Mouse (Mus musculus) kidney, embryonic 14.5 days (tissue): ENCODE measurements around the gene Atox1. TPM values are rescaled to one million over a fixed set of nuclear protein-coding genes. Genes with fewer than 3 reads are reported as not detected.
A peak's percentile ranks its signal among the peaks of the same experiment; 100 is the strongest.

ENCODE experiments used
- ATAC-seq: fragments of 200-750 bp; cut with Nextera tagmentation; 2 replicates; pipeline ENCODE4 v1.8.0; 2017; ENCODE audit warnings: moderate number of reproducible peaks, mild to moderate bottlenecking, moderate TSS enrichment, moderate library complexity; ENCODE audit not compliant: low FRiP score, low TSS enrichment
- H3K27ac ChIP-seq: fragments of 300-500 bp; sonication (generic); 2 replicates; pipeline ENCODE4 v1.5.1; 2014; ENCODE audit warnings: low read depth, mild to moderate bottlenecking, low read length, moderate library complexity, mixed read lengths
- H3K27me3 ChIP-seq: fragments of 300-500 bp; sonication (generic); 2 replicates; pipeline ENCODE4 v1.6.1; 2014; ENCODE audit warnings: mild to moderate bottlenecking, low read length; ENCODE audit not compliant: control insufficient read depth, insufficient read depth
- H3K36me3 ChIP-seq: fragments of 300-500 bp; sonication (generic); 2 replicates; pipeline ENCODE4 v1.6.1; 2014; ENCODE audit warnings: low read length, mixed read lengths; ENCODE audit not compliant: control insufficient read depth, insufficient read depth
- H3K4me1 ChIP-seq: fragments of 300-500 bp; sonication (generic); 2 replicates; pipeline ENCODE4 v1.6.1; 2014; ENCODE audit warnings: low read length, mixed read lengths; ENCODE audit not compliant: control insufficient read depth, insufficient read depth
- H3K4me2 ChIP-seq: fragments of 300-500 bp; sonication (generic); replicated peaks from 2 replicates; pipeline ENCODE4 v1.6.1; 2014; ENCODE audit warnings: low read depth, mild to moderate bottlenecking, low read length
- H3K4me3 ChIP-seq: fragments of 300-500 bp; sonication (generic); 2 replicates; pipeline ENCODE4 v1.5.1; 2014; ENCODE audit warnings: mild to moderate bottlenecking, low read length
- H3K9ac ChIP-seq: fragments of 300-500 bp; sonication (generic); 2 replicates; pipeline ENCODE4 v1.6.1; 2014; ENCODE audit warnings: low read depth, mild to moderate bottlenecking, low read length, moderate library complexity
- H3K9me3 ChIP-seq: fragments of 300-500 bp; sonication (generic); 2 replicates; pipeline ENCODE4 v1.6.1; 2016; ENCODE audit warnings: low read length; ENCODE audit not compliant: control insufficient read depth
- WGBS: fragments of 180-500 bp; shearing (Covaris S2); extraction: QIAGEN DNeasy Blood & Tissue Kit; methylation state at CpG from one replicate; pipeline ENCODE4 v1.1.7; 2014; 5-methylcytosine and 5-hydroxymethylcytosine counted together
- polyA plus RNA-seq: library from polyadenylated mRNA; unstranded; fragments of >200 nt; fragmentation: Nextera tagmentation; extraction: Ambion mirVana; gene quantifications from 2 replicates; pipeline ENCODE4 v1.2.1, GENCODE M21; 2014

The Atox1 gene
- polyA plus RNA-seq, 1 experiment from 2014 or later = 389 TPM

DNA sequence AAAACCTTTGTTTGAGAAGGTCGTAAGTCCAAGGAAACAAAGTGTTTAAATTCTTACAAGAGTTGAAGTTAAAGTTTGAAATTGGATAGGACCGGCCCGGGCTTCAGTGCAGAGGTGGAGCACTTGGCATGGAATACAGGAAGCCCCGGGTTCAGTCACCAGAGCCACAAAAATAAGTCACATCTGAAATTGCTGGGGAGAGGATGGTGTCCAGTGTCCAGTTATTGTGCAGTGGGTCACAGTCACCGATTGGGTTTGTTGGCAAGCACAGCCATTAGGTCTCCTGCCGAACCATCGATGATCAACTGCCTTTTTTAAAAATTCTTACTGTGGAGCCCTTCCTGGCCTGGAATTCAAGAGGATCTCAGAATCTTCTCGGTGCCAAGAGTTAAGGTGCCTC is 9.7 kb upstream of the Atox1 start:
- Histone ChIP-seq H3K4me1 (peaks cover 17% of the 10 kb centered on the region), H3K36me3 (peaks cover 21% of the 10 kb centered on the region; the same call in 1 of the 2 replicates), H3K9ac (peak overlapping the region; percentile 97), H3K9me3 (no peaks in the 10 kb centered on the region), H3K4me2 (peak overlapping the region; percentile 89), H3K27ac (no peak overlapping the region), H3K27me3 (no peaks in the 10 kb centered on the region), H3K4me3 (peak overlapping the region; percentile 99)
- ATAC-seq = no peak
- 31% methylated on average over 8 of the region's 8 CpGs for WGBS

DNA sequence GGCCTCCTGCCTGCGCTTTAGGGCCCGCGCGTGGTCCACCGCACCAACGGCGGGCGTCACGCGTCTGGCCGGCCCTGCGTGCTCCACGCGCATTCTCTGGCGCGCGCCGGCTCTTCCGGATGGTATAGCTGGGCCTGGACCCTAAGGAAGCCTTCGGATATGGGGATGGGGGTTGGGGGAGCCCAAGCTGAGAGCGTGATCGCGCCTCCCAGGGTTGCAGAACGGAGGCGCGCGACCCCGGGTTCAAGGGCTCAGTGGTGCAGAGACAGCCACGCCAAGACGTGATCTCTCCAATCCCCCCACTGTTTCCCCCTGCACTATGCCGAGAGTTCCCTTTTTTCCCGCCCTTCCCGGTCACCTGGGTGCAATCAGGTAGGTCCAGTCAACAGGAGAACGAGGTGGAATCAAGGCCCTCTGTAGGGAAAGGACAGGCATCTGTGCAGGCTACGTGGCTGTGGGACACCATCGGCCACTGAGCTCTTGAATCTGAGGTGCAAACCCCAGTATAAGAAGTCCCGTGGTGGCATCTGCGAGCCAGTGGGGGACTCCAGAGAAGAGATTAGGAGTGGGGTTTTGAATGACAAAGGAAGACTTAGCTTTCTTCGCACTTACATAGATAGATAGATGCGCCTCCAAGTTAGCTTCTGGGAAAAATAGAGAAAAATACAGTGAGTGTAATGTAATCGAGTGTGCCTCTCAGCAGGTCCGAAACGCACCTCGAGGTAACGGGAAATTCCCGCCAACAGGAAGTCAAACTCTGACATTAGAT is 9.1 kb upstream of the Atox1 start:
- under 1% methylated on average over 41 of the region's 46 CpGs for WGBS
- Histone ChIP-seq H3K4me2 (peak overlapping the region; percentile 89), H3K4me1 (peaks cover 15% of the 10 kb centered on the region), H3K27me3 (no peaks in the 10 kb centered on the region), H3K4me3 (peak overlapping the region; percentile 99), H3K9me3 (no peaks in the 10 kb centered on the region), H3K27ac (peak overlapping the region; percentile 85), H3K36me3 (peaks cover 21% of the 10 kb centered on the region; the same call in 1 of the 2 replicates), H3K9ac (peak overlapping the region; percentile 97)
- ATAC-seq = peak; percentile 22; the same call in 1 of the 2 replicates

GRCm38 (mm10) chr11:55469048-55469843 is 8.2 kb upstream of the Atox1 start, which contains the start of gene G3bp1:
TSS of gene G3bp1 (plus strand) at chr11:55469685.
- Histone ChIP-seq H3K4me3 (peak within 1 kb of the TSS; percentile 99), H3K27me3 (no peaks in the 10 kb centered on the region), H3K4me2 (peak within 1 kb of the TSS; percentile 89), H3K36me3 (peaks cover 17% of the 10 kb centered on the region; the same call in 1 of the 2 replicates), H3K27ac (peak within 1 kb of the TSS; percentile 95), H3K9ac (peak within 1 kb of the TSS; percentile 97), H3K4me1 (peaks cover 15% of the 10 kb centered on the region), H3K9me3 (no peaks in the 10 kb centered on the region)
- WGBS = under 1% methylated on average over 57 of the region's 57 CpGs
- peak; percentile 97 for ATAC-seq

DNA sequence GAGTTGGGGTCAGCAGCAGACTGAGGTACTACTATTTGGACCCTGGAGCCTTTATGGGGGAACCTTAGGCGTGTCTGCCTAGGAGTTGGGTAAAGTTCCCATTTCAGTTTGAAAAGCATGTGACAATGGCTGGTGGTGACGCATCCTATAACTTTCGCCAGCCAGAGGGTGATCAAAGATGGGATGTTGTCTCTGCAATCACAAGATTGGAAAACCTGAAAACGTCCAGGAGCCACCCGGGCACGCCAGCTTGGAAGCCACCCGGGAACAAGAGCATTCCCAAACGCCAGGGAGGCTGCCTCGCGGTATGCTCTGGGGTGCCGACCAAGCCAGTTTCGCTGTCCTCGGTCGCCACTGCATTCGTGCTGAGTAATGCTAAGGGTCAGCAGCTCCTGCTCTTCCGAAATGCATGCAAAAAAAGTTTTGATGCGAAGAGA is 7.6 kb upstream of the Atox1 start:
- H3K9me3 ChIP-seq = no peaks in the 10 kb centered on the region
- peaks cover 15% of the 10 kb centered on the region for H3K4me1 ChIP-seq
- H3K4me2 ChIP-seq = peak overlapping the region; percentile 81
- H3K27me3 ChIP-seq = no peaks in the 10 kb centered on the region
- H3K4me3 ChIP-seq = peak overlapping the region; percentile 49
- peaks cover 13% of the 10 kb centered on the region; the same call in 1 of the 2 replicates for H3K36me3 ChIP-seq
- WGBS = 4% methylated on average over 17 of the region's 17 CpGs
- no peak; the same call in 1 of the 2 replicates for ATAC-seq
- peak overlapping the region; percentile 95 for H3K27ac ChIP-seq
- peak overlapping the region; percentile 74 for H3K9ac ChIP-seq

DNA sequence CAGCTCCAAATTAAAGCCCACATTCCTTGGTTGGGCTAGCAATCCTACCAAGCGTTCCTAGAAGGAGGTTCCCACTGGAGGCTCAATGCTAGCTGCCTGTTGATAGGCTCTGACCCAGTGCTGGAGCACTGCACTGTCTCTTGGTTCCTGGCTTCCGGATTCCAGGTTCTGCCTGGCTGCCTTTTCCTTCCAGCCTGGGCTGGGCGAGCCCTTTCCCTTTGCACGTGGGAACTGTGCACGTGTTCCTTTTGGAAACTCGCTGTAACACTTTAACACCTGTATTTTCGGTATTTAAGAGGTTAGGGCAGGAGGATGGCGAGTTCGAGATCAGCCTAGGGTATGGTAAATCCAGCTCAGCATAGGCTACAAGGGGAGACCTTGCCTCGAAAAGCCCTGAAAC is 7.0 kb upstream of the Atox1 start:
- H3K27ac ChIP-seq = peak overlapping the region; percentile 95
- H3K9me3 ChIP-seq = no peaks in the 10 kb centered on the region
- peaks cover 15% of the 10 kb centered on the region for H3K4me1 ChIP-seq
- H3K27me3 ChIP-seq = no peaks in the 10 kb centered on the region
- H3K36me3 ChIP-seq = peaks cover 7% of the 10 kb centered on the region; the same call in 1 of the 2 replicates
- ATAC-seq = no peak
- H3K9ac ChIP-seq = peak overlapping the region; percentile 74
- H3K4me2 ChIP-seq = peak overlapping the region; percentile 81
- WGBS = 48% methylated on average over 10 of the region's 10 CpGs
- no peak overlapping the region; the same call in 1 of the 2 replicates for H3K4me3 ChIP-seq

DNA sequence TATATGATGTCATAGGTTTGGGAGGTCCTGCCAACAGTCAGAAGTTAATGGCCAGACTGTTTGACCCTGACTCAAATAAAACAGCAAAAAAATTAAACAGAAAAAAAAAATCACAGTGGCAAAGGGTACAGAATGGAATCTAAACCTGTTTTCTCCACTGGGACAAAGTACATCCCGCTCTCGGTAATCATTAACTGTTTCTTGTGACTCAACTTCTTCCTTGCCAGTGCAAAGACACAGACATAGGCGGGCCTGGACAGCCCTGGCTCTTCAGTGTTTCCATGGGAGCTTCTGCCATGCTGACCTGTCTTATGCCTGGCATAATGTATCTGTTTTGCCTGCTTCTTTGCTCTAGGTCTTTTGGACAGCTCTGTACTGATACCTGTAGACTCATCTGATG is 4.1 kb upstream of the Atox1 start:
- no peak overlapping the region for H3K4me3 ChIP-seq
- no peak overlapping the region for H3K9ac ChIP-seq
- no peak for ATAC-seq
- no peak overlapping the region for H3K4me2 ChIP-seq
- 82% methylated on average over 3 of the region's 3 CpGs for WGBS
- H3K36me3 ChIP-seq = no peaks in the 10 kb centered on the region
- H3K27ac ChIP-seq = no peak overlapping the region
- peaks cover 13% of the 10 kb centered on the region; the same call in 1 of the 2 replicates for H3K4me1 ChIP-seq
- H3K27me3 ChIP-seq = no peaks in the 10 kb centered on the region
- no peaks in the 10 kb centered on the region for H3K9me3 ChIP-seq

DNA sequence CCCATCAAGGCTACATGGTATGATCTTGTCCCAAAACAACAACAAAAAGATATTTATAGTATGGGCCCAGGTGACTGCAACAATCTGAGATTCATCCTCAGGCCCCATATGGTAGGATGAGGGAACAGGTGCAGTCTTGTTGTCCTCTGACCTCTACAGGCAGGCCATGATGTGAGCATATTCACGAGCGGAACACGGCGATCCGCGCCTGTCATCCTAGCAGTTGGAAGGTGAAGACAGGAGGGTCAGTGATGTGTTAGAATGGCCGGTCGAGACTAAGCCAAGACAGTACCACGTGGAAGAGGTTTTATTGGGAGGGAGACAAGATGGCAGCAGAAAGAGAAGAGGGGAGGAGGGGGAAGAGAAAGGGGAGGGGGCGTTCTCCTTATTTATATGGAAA is 3.7 kb upstream of the Atox1 start:
- H3K4me2 ChIP-seq = no peak overlapping the region
- no peak overlapping the region for H3K9ac ChIP-seq
- H3K27me3 ChIP-seq = no peaks in the 10 kb centered on the region
- 83% methylated on average over 10 of the region's 10 CpGs for WGBS
- ATAC-seq = no peak
- no peaks in the 10 kb centered on the region for H3K9me3 ChIP-seq
- H3K36me3 ChIP-seq = no peaks in the 10 kb centered on the region
- peaks cover 17% of the 10 kb centered on the region; the same call in 1 of the 2 replicates for H3K4me1 ChIP-seq
- H3K4me3 ChIP-seq = no peak overlapping the region
- H3K27ac ChIP-seq = no peak overlapping the region

- no peak overlapping the region for H3K4me2 ChIP-seq
- no peaks in the 10 kb centered on the region for H3K27me3 ChIP-seq
- no peaks in the 10 kb centered on the region for H3K9me3 ChIP-seq
- no peak overlapping the region for H3K9ac ChIP-seq
- H3K27ac ChIP-seq = no peak overlapping the region
- no peak for ATAC-seq
- H3K4me1 ChIP-seq = peaks cover 22% of the 10 kb centered on the region
- H3K4me3 ChIP-seq = no peak overlapping the region
- no peaks in the 10 kb centered on the region for H3K36me3 ChIP-seq
- 89% methylated on average over 9 of the region's 9 CpGs for WGBS
Measured at GRCm38 (mm10) chr11:55462149-55462548, 1.1 kb upstream of the Atox1 start.
